Mouse (Mus musculus) CH12.LX (cell line): ENCODE measurements at regions not wholly inside any gene's neighbourhood (a gene's known extent, or its start where the extent isn't known, plus 50 kb on each side); places are given as distances from the start of the nearest gene placed in this dataset.

ENCODE experiments used
- DNase-seq: peaks from one replicate; pipeline ENCODE4 v3.0.0-alpha.2; 2013; ENCODE audit errors: extremely low read depth
- H3K27ac ChIP-seq: 2 replicates; pipeline ENCODE4 v1.5.1; 2012; ENCODE audit warnings: low read depth, mild to moderate bottlenecking, control low read depth, moderate library complexity; ENCODE audit not compliant: insufficient read depth
- H3K27me3 ChIP-seq: replicated peaks from 2 replicates; pipeline ENCODE3; 2012; ENCODE audit warnings: inconsistent platforms
- H3K36me3 ChIP-seq, 2 experiments: replicated peaks in 1 of 2; 2 replicates each; pipeline versions ENCODE3 to v1.6.1; 2012; ENCODE audit warnings: inconsistent platforms in 1 of 2, low read length in 1 of 2, mild to moderate bottlenecking in 1 of 2, mixed read lengths in 1 of 2, moderate library complexity in 1 of 2; ENCODE audit not compliant: control insufficient read depth in 1 of 2, insufficient read depth in 1 of 2
- H3K4me1 ChIP-seq, 2 experiments: 2 replicates each; pipeline ENCODE4 v1.6.1; 2012; ENCODE audit warnings: inconsistent platforms in 1 of 2, moderate library complexity in 1 of 2; ENCODE audit not compliant: insufficient read depth in 2 of 2, control insufficient read depth in 1 of 2
- H3K4me2 ChIP-seq: 2 replicates; pipeline ENCODE4 v1.6.1; 2012; ENCODE audit warnings: low read depth, mild to moderate bottlenecking, control low read depth; ENCODE audit not compliant: poor library complexity, insufficient read depth, severe bottlenecking
- H3K4me3 ChIP-seq, 3 experiments: fragments of 150-350 bp in 1 of 3; sonication (generic) in 1 of 3; replicated peaks in 1 of 3; 2 replicates each; pipeline versions ENCODE3 to v1.5.1; 2011 to 2012; ENCODE audit warnings: low read depth in 2 of 3, low read length in 2 of 3, mild to moderate bottlenecking in 2 of 3, moderate library complexity in 2 of 3, control low read depth in 1 of 3, improper control_type of control experiment in 1 of 3, inconsistent platforms in 1 of 3, mixed read lengths in 1 of 3; ENCODE audit not compliant: poor library complexity in 1 of 3
- H3K79me2 ChIP-seq: replicated peaks from 2 replicates; pipeline ENCODE4 v1.6.1; 2012; ENCODE audit warnings: mild to moderate bottlenecking, moderate library complexity; ENCODE audit not compliant: control insufficient read depth, poor library complexity, insufficient read depth, severe bottlenecking; ENCODE audit errors: extremely low read depth
- H3K9ac ChIP-seq: 2 replicates; pipeline ENCODE4 v1.6.1; 2012; ENCODE audit warnings: low read depth, mild to moderate bottlenecking, control low read depth, moderate library complexity; ENCODE audit not compliant: insufficient read depth
- H3K9me3 ChIP-seq: replicated peaks from 2 replicates; pipeline ENCODE3; 2012; ENCODE audit warnings: low read length, inconsistent platforms, mixed read lengths
- CHD2 ChIP-seq: IDR thresholded peaks from 2 replicates; pipeline ENCODE4 v1.6.1; 2011; ENCODE audit warnings: low read length, improper control_type of control experiment
- ETS1 ChIP-seq: conservative IDR thresholded peaks from 2 replicates; pipeline ENCODE4 v1.6.1; 2012; ENCODE audit warnings: low read depth, mild to moderate bottlenecking, inconsistent platforms, low read length, improper control_type of control experiment, moderate library complexity
- IRF4 ChIP-seq: IDR thresholded peaks from 2 replicates; pipeline ENCODE4 v1.6.1; 2014; ENCODE audit warnings: low read depth, mild to moderate bottlenecking, inconsistent platforms, low read length, improper control_type of control experiment
- JUN ChIP-seq: IDR thresholded peaks from 2 replicates; pipeline ENCODE4 v1.6.1; 2011; ENCODE audit warnings: low read depth, mild to moderate bottlenecking, low read length, improper control_type of control experiment, moderate library complexity; ENCODE audit not compliant: insufficient read depth
- JUND ChIP-seq: conservative IDR thresholded peaks from 2 replicates; pipeline ENCODE4 v1.6.1; 2011; ENCODE audit warnings: low read depth, low read length, improper control_type of control experiment
- KAT2A ChIP-seq: IDR thresholded peaks from 2 replicates; pipeline ENCODE4 v1.6.1; 2012; ENCODE audit warnings: low read length, improper control_type of control experiment, inconsistent platforms; ENCODE audit not compliant: insufficient replicate concordance
- MAFK ChIP-seq: IDR thresholded peaks from 2 replicates; pipeline ENCODE4 v1.6.1; 2011; ENCODE audit warnings: low read length, improper control_type of control experiment; ENCODE audit not compliant: insufficient replicate concordance
- MAX ChIP-seq: IDR thresholded peaks from 2 replicates; pipeline ENCODE4 v1.6.1; 2011; ENCODE audit warnings: low read length, improper control_type of control experiment
- MAZ ChIP-seq: IDR thresholded peaks from 2 replicates; pipeline ENCODE4 v1.6.1; 2012; ENCODE audit warnings: low read depth, mild to moderate bottlenecking, inconsistent platforms, low read length, improper control_type of control experiment, moderate library complexity
- MEF2A ChIP-seq: IDR thresholded peaks from 2 replicates; pipeline ENCODE4 v1.6.1; 2014; ENCODE audit warnings: low read depth, mild to moderate bottlenecking, inconsistent platforms, low read length, improper control_type of control experiment, borderline replicate concordance
- MYC ChIP-seq: IDR thresholded peaks from 2 replicates; pipeline ENCODE4 v1.6.1; 2011; ENCODE audit warnings: low read depth, mild to moderate bottlenecking, improper control_type of control experiment, low read length
- POLR2A ChIP-seq: IDR thresholded peaks from 2 replicates; pipeline ENCODE4 v1.6.1; 2011; ENCODE audit warnings: low read depth, mild to moderate bottlenecking, improper control_type of control experiment, low read length
- POLR2AphosphoS2 ChIP-seq: IDR thresholded peaks from 2 replicates; pipeline ENCODE4 v1.6.1; 2011; ENCODE audit warnings: low read depth, low read length, improper control_type of control experiment
- RAD21 ChIP-seq: IDR thresholded peaks from 2 replicates; pipeline ENCODE4 v1.6.1; 2011; ENCODE audit warnings: low read depth, mild to moderate bottlenecking, low read length, improper control_type of control experiment, moderate library complexity
- RCOR1 ChIP-seq: conservative IDR thresholded peaks from 2 replicates; pipeline ENCODE4 v1.6.1; 2012; ENCODE audit warnings: low read depth, mild to moderate bottlenecking, inconsistent platforms, low read length, improper control_type of control experiment
- SMC3 ChIP-seq: IDR thresholded peaks from 2 replicates; pipeline ENCODE4 v1.6.1; 2011; ENCODE audit warnings: low read depth, low read length, improper control_type of control experiment
- TCF12 ChIP-seq: IDR thresholded peaks from 2 replicates; pipeline ENCODE4 v1.6.1; 2014; ENCODE audit warnings: low read depth, mild to moderate bottlenecking, inconsistent platforms, low read length, improper control_type of control experiment
- USF2 ChIP-seq: conservative IDR thresholded peaks from 2 replicates; pipeline ENCODE4 v1.6.1; 2011; ENCODE audit warnings: low read depth, low read length, improper control_type of control experiment
- ZKSCAN1 ChIP-seq: IDR thresholded peaks from 2 replicates; pipeline ENCODE4 v1.6.1; 2012; ENCODE audit warnings: low read depth, inconsistent platforms, low read length, improper control_type of control experiment, borderline replicate concordance
- ZMIZ1 ChIP-seq: IDR thresholded peaks from 2 replicates; pipeline ENCODE4 v1.6.1; 2012; ENCODE audit warnings: low read depth, mild to moderate bottlenecking, inconsistent platforms, low read length, improper control_type of control experiment
- ZNF384 ChIP-seq: IDR thresholded peaks from 2 replicates; pipeline ENCODE4 v1.6.1; 2012; ENCODE audit warnings: low read depth, low read length, improper control_type of control experiment, inconsistent platforms
- dilution Hi-C: fragments of 300-500 bp; cut with MboI; formaldehyde crosslinking; loops from 2 replicates; pipeline ENCODE4 v1.14.3; 2020; ENCODE audit warnings: low sequenced_read_pairs; ENCODE audit not compliant: extremely low pct_unique_long_range_greater_than_20kb, extremely low pct_ligation_motif_present
- in situ Hi-C: fragments of 300-500 bp; cut with MboI; formaldehyde crosslinking; loops from 3 replicates; pipeline ENCODE4 v1.14.3; 2019; ENCODE audit warnings: low sequenced_read_pairs, low pct_ligation_motif_present, low pct_unique_long_range_greater_than_20kb, mixed read lengths

- H3K27me3 ChIP-seq = peaks cover 26% of the 10 kb centered on the region
- H3K36me3 ChIP-seq = no peaks in the 10 kb centered on the region
- DNase-seq = no peak
- no peak overlapping the region for H3K9ac ChIP-seq
- dilution Hi-C loops (no loop called here), in situ Hi-C loops (no loop called here)
- no peak overlapping the region for H3K27ac ChIP-seq
- no peaks in the 10 kb centered on the region for H3K9me3 ChIP-seq
- no peaks in the 10 kb centered on the region for H3K79me2 ChIP-seq
- H3K4me3 ChIP-seq = no peak overlapping the region
- no peaks in the 10 kb centered on the region for H3K4me1 ChIP-seq
- no peak for TF ChIP-seq ETS1
- no peak overlapping the region for H3K4me2 ChIP-seq
Observed at GRCm38 (mm10) chr7:136754821-136755220, 139.6 kb upstream of the Mgmt start.

GRCm38 (mm10) chr7:136765026-136765425 lies 129.4 kb upstream of the Mgmt start:
- H3K27ac ChIP-seq = no peak overlapping the region
- no peak overlapping the region for H3K4me3 ChIP-seq
- TF ChIP-seq RAD21 (no peak), ZMIZ1 (no peak), JUND (no peak), ZKSCAN1 (no peak), ZNF384 (no peak), IRF4 (no peak), TCF12 (no peak), POLR2A (no peak), MAFK (no peak), MYC (no peak), SMC3 (no peak), POLR2AphosphoS2 (no peak), KAT2A (no peak), CHD2 (no peak)
- TF ChIP-seq, all 38 proteins: peak for 0
- Histone ChIP-seq H3K9ac (no peak overlapping the region), H3K27me3 (peaks cover 34% of the 10 kb centered on the region), H3K4me2 (no peak overlapping the region), H3K36me3 (no peaks in the 10 kb centered on the region), H3K79me2 (no peaks in the 10 kb centered on the region), H3K9me3 (no peaks in the 10 kb centered on the region), H3K4me1 (no peaks in the 10 kb centered on the region)
- DNase-seq = no peak
- in situ Hi-C loops (no loop called here), dilution Hi-C loops (no loop called here)

- TF ChIP-seq SMC3 (no peak), RCOR1 (no peak), JUN (no peak), MAX (no peak), MAZ (no peak), ETS1 (no peak), CHD2 (no peak), USF2 (no peak), MEF2A (no peak)
- no peaks in the 10 kb centered on the region for H3K9me3 ChIP-seq
- DNase-seq = no peak
- no peaks in the 10 kb centered on the region for H3K4me1 ChIP-seq
- dilution Hi-C loops = no loop called here
- no peak overlapping the region for H3K9ac ChIP-seq
- in situ Hi-C loops = no loop called here
- no peak overlapping the region for H3K4me2 ChIP-seq
- H3K27ac ChIP-seq = no peak overlapping the region
- no peak overlapping the region for H3K4me3 ChIP-seq
- peaks cover 31% of the 10 kb centered on the region for H3K27me3 ChIP-seq
- no peaks in the 10 kb centered on the region for H3K36me3 ChIP-seq
- no peaks in the 10 kb centered on the region for H3K79me2 ChIP-seq
Observed at GRCm38 (mm10) chr7:136767231-136767630, 127.2 kb upstream of the Mgmt start.
